Mouse (Mus musculus) gastrocnemius, adult 18-20 months (tissue): Measurements from ENCODE around the gene Ensa. TPM values are rescaled to one million over a fixed set of nuclear protein-coding genes. Genes with fewer than 3 reads are reported as not detected.
"Not testable (repeated sequence)": the region's sequence is repeated elsewhere in the genome, so short reads cannot be mapped to it uniquely, and the experiment has no call there.

Experiments
- DNase-seq: peaks from one replicate; pipeline ENCODE4 v3.0.0; 2021; ENCODE audit warnings: low spot score
- total RNA-seq, 2 experiments: library from RNA; stranded (reverse); gene quantifications; 2 replicates each; pipeline ENCODE4 v1.2.3; 2021

Gene Ensa
- total RNA-seq, 2 experiments from 2014 or later: 95.9 to 106 TPM

DNA sequence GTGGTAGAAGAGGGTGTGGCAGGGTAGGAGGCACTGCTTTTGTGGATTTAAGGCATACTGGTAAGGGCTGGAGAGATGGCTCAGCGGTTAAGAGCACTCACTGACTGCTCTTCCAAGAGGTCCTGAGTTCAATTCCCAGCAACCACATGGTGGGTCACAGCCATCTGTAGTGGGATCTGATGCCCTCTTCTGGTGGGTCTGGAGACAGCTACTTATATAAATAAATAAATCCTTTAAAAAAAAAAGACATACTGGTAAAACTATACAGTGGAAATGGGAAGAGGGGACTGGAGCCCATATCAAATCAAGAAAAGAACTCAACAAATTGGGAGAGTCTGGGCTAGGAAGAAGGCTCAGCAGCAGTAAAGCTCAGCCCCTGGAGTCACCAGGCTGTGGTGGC is 14.9 kb downstream of the Ensa start:
- DNase-seq: no peak

DNA sequence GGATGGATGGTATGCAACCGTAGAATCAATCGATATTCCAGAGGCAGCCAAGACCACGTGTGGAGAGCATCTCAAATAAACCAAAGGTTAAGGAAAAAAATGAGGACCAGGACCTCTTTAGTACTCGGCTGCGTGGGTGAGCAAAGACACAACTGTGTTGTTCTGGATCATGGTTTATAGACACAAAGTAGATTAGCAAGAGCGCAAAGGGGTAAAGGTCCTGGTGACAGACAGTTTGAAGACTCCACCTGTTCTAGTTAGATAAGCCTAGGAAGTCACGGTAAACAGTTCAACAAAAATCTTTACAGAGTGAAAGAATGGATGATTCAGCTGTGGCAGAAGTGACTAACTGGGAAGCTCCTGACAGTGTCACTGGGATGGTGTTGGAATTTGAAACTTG is 18.3 kb downstream of the Ensa start:
- no peak for DNase-seq

DNA sequence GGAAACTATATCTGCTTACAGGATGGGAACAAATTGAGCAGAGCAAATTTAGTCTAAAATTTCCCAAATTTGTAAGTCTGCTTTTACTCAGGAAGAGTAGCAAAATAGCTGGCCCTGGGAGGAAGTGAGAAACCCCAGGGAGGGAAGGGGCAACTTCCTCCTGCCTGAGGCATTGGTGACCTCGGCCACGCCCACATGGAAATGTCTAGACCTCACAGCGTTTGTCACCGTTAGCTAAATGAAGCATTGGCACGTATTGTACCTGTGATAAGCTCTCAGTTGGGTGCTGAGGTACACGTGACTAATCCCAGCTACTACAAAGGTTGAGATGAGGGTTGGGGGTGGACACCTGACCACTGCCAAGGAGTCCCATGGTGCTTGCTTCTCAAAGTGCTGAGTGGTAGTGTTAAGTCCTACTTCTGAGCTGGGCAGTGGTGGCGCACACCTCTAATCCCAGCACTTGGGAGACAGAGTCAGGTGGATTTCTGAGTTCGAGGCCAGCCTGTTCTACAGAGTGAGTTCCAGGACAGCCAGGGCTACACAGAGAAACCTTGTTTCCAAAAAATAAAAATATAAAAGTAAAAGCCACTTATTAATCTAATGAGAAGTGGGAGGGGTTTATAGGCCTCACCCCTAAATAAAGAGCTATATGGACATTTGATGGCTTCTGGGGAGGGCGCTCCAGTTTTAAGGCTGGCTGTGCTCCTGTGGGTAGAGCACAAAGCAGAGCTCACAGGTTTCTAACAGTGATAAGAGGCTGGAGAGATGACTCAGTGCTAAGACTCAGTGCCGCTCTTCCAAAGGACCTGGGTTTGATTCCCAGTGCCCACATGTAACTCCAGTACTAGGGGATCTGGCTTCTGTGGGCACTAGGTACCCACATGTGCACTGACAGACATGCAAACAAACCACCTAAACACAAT is 20.8 kb downstream of the Ensa start:
- no peak for DNase-seq

DNA sequence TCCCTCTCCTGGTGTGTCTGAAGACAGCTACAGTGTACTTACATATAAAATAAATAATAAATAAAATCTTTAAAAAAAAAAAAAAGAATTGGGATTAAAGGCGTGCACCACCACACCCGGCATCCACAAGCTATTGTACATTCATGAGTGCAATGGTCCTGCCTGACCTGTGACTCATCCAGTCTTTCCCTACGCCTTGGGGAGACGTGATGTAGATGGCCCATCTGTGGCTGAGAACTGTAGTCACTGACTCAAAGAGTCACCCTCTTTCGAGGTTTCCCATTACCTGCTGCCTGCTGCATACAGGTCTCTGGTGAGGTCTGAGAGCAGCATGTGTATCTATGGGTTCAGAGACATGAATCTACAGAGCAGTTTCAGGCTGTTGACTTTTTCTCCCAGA is 23.2 kb downstream of the Ensa start:
- no peak for DNase-seq

DNA sequence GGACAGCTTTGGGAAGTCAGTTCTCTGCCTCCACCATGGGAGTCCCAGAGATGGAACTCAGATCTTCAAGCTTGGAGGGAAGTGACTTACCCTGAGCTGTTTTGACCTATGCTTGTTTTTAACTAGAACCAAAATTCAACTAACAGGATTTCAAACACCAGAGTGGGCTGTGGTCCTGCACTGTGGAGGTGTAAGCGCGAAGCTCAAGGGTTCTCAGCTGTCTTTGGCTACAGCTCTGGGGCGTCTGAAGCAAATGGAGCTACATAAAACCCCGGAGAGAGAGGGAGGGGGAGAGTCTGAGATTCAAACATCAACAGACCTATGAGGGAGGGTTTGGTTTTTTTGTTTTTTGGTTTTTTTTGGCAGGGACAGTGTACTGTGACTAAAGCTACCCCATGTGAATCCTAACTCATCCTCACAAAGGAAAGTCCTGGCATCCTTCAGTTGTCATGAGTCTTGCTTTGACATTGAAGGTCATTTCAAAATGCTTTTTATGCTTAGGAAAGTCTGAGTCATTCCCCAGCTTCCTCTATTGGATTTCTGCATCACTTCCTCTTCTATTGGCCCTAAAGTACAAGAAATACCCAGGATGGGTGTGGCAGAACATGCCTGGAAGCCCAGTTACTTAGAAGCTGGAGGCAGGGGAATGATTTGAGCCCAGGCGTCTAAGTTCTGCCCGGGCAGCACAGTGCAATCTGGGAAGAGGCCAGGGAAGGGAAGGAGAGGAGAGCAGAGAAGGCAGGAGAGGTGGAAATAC is 25.7 kb downstream of the Ensa start:
- peak; percentile 75 for DNase-seq

DNA sequence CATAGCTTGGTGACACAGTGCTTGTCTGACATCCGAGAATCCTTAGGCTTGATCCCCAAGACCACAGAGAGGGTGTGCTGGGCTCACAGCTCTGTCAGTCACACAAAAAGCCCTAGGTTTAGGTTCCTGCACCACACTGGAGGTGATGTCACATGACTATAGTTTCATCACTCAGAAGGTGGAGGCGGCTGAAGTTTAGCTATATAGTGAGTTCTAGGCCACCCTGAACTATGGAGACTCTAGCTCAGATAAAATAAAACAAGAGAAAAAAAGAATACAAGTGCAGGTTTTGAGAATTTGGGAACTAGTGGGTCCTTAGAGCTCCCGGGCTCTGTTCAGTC is 26.2 kb downstream of the Ensa start:
- DNase-seq: no peak

DNA sequence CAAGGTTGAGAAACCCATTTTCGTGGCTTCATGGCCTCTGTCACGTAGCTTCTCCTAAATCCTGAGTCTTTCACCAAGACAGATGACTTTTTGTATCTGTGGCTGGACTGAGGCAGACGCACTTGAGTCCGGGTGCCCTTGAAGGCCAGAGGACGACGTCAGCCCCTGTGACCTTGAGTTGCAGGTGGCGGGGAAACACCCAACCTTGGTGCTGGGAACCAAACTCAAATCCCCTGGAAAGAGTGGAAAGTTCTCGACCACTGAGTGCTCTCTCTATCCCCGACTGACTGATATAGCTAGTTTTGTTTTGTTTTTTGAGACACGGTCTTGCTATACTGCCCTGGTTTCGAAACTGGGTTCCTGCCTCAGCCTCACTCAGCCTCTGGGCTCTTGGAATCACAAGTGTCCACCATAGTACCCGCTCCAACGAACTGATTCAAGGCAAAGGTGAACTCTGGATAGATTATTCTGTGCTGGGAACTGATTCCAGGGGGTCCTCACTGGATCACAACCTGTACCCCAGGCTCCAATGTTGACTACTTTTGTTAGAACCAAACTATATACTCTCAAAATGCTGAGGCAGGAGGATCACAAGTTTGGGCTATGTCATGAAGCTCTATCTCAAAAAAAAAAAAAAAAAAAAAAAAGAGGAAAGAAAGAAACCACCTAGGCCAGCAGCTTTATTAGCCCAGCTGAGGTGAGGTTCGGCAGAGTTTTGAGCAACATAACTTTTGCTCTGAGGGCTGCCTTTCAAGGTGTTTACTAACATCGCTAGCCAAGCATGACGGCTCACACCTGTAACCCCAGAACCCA is 26.8 kb downstream of the Ensa start:
- no peak for DNase-seq

DNA sequence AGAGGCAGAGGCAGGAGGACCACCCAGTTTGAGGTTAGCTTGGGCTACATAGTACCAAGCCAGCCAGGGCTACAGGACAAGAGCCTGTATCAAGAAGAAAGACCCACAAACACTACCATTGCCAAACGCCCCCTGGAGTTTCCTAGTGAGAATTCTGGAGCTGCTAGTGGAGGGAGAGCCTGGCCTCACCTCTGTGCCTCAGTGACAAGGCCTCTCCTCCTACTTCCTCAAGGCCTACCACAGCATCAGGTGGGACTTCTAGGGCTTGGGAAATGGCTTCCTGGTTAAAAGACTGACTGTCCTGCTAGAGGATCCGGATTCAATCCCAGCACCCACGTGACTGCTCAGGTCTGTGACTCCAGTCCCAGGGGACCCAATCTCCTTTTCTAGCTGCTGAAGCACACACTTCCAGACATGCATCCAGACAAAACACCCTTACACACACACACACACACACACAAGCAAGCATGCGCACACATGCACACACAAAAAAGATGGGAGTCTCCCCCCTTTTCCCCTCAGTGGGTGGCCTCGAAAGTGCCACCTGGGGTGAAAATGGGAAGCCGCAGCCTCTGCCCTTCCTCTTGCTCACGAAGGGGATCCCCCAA is 27.5 kb downstream of the Ensa start:
- no peak for DNase-seq

DNA sequence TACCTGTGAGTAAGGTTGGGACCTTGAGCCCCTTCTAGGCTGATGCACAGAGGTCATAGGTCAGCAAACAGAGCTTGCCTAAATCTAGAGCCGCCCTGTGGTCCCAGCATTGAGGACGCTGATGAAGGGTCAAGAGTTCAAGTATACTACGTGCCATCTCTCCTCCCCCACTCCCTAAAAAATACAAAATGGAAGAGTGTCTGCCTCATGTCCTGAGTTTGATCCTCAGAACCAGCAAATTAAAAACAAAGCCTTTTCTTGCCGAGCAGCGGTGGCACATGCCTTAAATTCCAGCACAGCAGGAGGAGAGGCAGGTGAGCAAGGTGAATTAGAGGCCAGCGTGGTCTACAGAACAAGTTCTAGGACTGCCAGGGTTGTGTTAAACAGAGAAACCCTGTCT is 28.1 kb downstream of the Ensa start:
- no peak for DNase-seq

DNA sequence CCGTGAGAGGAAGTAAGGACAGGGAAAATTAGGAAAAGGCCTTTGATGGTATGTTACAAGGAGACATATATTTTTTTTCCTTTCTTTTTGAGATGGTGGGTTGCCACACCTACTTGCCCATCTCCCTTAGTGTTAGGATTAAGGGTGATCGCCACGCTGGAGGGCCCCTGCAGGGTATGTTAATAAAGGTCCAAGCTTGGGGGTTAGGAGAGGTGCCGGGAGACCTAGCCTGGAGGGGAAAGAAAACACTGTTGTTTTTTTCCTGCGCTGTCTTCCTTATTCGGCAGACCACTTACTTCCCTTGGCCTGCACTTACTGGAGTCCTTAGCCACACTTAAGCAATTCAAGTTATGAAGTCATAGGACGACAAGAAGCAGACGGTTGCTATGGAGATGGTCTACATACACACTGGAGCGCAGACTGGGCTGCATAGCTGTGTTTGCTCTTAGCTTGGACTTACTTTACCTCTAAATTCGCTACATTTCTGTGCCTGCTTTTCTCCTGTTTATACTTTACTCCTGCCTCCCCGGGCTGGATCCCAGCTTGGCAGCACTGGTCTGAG is 28.8 kb downstream of the Ensa start:
- no peak for DNase-seq

DNA sequence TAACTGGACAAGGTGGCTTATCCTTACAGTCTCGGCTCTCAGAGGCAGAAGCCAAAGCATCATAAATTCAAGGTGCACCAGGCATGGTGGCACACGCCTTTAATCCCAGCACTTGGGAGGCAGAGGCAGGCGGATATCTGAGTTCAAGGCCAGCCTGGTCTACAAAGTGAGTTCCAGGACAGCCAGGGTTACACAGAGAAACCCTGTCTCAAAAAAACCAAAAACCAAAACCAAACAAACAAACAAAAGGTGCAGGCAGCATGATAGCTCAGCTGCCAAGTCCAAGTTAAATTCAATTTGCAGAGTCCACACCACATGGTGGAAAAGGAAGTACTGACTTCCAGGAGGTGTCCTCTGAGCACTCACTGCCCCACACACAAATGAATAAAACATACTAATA is 29.6 kb downstream of the Ensa start:
- not testable (repeated sequence) for DNase-seq

DNA sequence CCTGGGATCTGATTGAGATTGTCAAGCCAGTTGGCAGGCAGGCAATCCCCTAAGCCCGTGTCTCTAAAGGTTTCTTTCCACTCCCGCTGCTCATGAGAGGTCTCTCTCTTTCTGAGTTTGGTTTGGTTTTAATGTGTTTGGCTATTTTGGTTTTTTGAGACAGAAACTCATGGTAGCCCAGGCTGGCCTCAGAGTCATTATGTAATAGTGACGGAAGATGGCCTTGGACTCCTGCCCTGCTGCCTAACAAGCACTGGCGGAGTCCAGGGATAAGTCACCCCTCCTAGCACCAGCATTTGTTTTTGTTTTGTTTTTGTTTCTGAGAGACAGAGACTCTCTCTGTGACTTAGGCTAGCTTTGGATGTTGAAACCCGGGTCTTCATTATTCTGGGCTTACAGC is 30.6 kb downstream of the Ensa start:
- no peak for DNase-seq

DNA sequence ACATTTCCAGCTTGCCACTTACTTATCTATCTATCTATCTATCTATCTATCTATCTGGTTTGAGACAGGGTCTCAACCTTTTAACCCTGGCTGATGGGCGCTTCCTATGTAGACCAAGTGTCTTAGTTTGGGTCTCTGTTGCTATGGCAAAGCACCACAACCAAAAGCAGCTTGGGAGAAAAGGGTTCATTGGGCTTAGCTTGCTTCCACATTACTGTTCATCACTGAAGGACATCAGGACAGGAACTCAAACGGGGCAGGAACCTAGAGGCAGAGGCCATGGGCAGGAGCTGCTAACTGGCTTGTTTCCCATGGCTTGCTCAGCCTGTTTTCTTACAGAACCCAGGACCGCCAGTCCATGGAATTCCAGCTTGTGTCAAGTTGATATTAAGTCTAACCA is 32.3 kb downstream of the Ensa start:
- DNase-seq: no peak

DNA sequence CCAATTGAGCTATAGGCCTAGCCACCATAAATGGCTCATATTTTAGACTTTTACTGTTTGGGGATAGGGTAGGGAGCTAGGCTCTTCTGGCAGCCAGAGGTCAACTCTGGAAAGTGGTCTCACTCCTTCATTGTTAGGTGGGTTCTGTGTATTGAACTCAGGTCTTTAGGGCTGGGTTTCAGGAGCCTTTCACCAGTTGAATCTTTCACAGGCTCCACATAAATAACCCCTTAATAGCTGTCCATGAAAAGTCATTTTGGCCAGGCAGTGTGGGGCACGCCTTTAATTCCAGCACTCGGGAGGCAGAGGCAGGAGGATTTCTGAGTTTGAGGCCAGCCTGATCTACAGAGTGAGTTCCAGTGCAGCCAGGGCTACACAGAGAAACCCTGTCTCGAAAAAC is 32.9 kb downstream of the Ensa start:
- DNase-seq: no peak

DNA sequence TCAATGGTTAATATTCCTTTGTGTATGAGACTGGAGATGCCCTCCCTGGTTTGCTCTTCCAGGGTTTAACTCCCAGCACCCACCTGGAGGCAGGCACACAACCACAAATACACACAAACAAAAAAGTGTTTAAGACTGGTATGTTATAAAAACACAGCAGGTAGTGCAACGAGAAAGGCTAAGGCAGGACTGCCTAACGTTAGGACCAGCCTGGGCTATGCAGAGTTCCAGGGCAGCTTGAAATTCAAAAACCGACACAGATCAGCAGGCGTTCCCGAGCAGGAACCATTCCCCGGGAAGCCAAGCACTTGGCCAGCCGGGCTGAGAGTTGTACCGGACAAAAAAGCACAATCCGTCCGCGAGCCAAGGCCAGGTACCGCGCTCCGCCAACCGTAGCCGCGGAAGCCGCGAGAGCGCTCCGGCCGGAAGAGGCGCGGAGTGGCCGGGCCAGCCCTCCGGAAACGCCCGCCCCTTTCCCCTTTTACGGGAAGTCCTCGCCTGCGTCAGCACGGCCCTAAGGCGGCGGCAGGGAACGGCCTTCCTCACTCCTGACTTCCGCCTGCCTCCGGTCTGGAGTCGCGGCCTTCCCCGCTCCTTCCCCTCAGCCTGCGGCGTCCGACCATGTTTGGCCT is 33.6 kb downstream of the Ensa start, which contains the start of gene Mcl1:
TSS of gene Mcl1 (plus strand) at position 553 of the 632 bp plus-strand sequence.
- DNase-seq: peak; percentile 96

DNA sequence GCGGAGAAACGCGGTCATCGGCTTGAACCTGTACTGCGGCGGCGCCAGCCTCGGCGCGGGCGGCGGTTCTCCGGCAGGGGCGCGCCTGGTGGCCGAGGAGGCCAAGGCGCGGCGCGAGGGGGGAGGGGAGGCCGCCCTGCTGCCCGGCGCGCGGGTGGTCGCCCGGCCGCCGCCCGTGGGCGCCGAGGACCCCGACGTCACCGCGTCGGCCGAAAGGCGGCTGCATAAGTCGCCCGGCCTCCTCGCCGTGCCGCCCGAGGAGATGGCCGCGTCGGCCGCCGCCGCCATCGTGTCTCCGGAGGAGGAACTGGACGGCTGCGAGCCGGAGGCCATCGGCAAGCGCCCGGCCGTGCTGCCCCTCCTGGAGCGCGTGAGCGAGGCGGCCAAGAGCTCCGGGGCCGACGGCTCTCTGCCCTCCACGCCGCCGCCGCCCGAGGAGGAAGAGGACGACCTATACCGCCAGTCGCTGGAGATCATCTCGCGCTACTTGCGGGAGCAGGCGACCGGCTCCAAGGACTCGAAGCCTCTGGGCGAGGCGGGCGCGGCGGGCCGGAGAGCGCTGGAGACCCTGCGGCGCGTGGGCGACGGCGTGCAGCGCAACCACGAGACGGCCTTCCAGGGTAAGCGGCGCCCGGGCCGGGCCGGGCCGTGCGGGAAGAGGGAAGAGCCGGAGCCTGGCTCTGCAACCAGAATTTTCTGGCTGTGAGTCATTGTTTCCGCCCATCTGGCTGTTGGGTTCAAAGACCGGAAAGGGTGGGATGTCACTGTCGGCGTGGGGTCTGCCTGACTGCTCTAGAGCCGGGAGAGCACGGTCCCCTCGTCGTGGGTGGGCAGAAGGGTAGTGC is 34.3 kb downstream of the Ensa start:
- DNase-seq: peak; percentile 79

DNA sequence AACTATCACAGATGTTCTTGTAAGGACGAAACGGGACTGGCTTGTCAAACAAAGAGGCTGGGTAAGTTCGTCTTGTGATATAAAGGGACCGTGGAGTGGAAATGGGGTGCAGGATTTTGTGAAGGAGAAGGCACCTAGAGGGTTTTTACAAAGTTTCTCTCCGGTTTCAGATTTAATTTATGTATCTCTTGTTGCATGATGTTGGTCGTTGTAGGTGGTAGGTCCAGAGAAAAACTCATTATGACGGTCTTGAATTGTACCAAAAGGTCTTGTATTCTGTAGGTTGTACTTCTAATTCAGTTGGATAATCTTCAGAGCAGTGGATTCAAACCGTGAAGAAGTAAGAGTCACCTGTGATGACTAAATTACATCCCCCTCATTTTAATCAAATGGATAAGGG is 35.2 kb downstream of the Ensa start:
- DNase-seq: no peak

DNA sequence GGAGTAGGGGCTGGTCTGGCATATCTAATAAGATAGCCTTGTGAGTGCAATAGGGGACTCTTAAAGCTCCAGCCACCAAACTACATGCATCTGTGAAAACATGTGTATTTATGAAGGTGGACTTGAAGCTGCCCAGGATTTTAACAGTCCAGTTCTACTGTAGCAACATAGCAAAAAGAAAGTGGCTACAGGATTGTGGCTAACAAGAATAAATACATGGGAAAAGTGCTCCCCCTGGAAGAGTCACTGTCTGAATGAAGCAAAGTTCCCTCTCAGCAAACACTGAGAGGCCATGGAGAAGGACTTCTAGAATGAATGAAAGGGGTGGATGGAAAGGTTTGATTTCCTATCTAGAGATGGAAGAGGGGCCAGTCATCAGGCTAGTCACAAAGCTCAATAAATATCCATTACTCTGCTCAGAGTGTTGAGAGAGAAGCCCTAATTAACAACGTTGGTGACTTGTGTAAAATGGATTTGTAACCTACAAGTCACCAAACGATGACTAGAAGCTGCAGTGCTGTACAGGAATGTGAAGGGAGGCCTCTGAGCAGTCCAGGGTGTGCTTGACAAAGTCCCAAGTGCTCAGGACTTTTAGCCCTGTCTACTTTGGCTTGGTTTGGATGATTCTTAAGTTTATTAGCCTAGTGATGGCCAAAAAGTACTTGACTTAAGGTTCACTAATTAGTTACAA is 36.1 kb downstream of the Ensa start:
- DNase-seq: no peak
